Mouse (Mus musculus): ENCODE data around the gene Nr6a1. TPM values are rescaled to one million over a fixed set of nuclear protein-coding genes. Genes with fewer than 3 reads are reported as not detected.

Nr6a1 gene
- polyA plus RNA-seq, 1 experiment from 2014 or later = 0.51 TPM

- H3K27me3 ChIP-seq (ENCODE audit: insufficient read depth, low read length) = no peaks in the 10 kb centered on the region
- ATAC-seq (replicated peaks; ENCODE audit: low FRiP score, low read depth) = no peak
- WGBS = 27% methylated on average over 1 of the region's 1 CpGs
- no peak overlapping the region for H3K27ac ChIP-seq
- H3K4me2 ChIP-seq (ENCODE audit: low read length) = no peak overlapping the region
- no peak overlapping the region for H3K4me3 ChIP-seq (replicated peaks; ENCODE audit: low read depth, low read length)
- TF ChIP-seq CTCF (IDR thresholded peaks at IDR 0.05; ENCODE audit: low read depth) = no peak
- 0 out of 2 replicates have a peak, but pooled peaks cover 2% of the 10 kb centered on the region for H3K36me3 ChIP-seq (ENCODE audit: insufficient read depth, low read length)
- DNase-seq (ENCODE audit: low spot score) = no peak
- no peaks in the 10 kb centered on the region for H3K4me1 ChIP-seq (replicated peaks; ENCODE audit: insufficient read depth, low read length)
- no peaks in the 10 kb centered on the region for H3K9me3 ChIP-seq (replicated peaks; ENCODE audit: low read length)
- no peak overlapping the region for H3K9ac ChIP-seq (ENCODE audit: low read depth, low read length)
These were observed 54.8 kb downstream of the Nr6a1 start for GRCm38 (mm10) chr2:38872730-38873129.

GRCm38 (mm10) chr2:38866711-38867110 is 60.8 kb downstream of the Nr6a1 start:
- Histone ChIP-seq H3K4me2 (ENCODE audit: low read length) (no peak overlapping the region), H3K36me3 (ENCODE audit: insufficient read depth, low read length) (no peaks in the 10 kb centered on the region), H3K27me3 (ENCODE audit: insufficient read depth, low read length) (no peaks in the 10 kb centered on the region), H3K9ac (ENCODE audit: low read depth, low read length) (no peak overlapping the region), H3K9me3 (replicated peaks; ENCODE audit: low read length) (no peaks in the 10 kb centered on the region), H3K27ac (no peak overlapping the region), H3K4me3 (replicated peaks; ENCODE audit: low read depth, low read length) (no peak overlapping the region), H3K4me1 (replicated peaks; ENCODE audit: insufficient read depth, low read length) (no peaks in the 10 kb centered on the region)
- DNase-seq (ENCODE audit: low spot score) (no peak), ATAC-seq (replicated peaks; ENCODE audit: low FRiP score, low read depth) (no peak)
- no peak for TF ChIP-seq CTCF (IDR thresholded peaks at IDR 0.05; ENCODE audit: low read depth)
- WGBS = 82% methylated on average over 1 of the region's 1 CpGs

- Histone ChIP-seq H3K27ac (no peak overlapping the region), H3K4me1 (replicated peaks; ENCODE audit: insufficient read depth, low read length) (no peaks in the 10 kb centered on the region), H3K4me3 (replicated peaks; ENCODE audit: low read depth, low read length) (no peak overlapping the region), H3K9ac (ENCODE audit: low read depth, low read length) (no peak overlapping the region), H3K27me3 (ENCODE audit: insufficient read depth, low read length) (no peaks in the 10 kb centered on the region), H3K36me3 (ENCODE audit: insufficient read depth, low read length) (no peaks in the 10 kb centered on the region), H3K9me3 (replicated peaks; ENCODE audit: low read length) (no peaks in the 10 kb centered on the region), H3K4me2 (ENCODE audit: low read length) (no peak overlapping the region)
- WGBS = 49% methylated on average over 4 of the region's 4 CpGs
- DNase-seq (ENCODE audit: low spot score) = peak; percentile 85
- TF ChIP-seq CTCF (IDR thresholded peaks at IDR 0.05; ENCODE audit: low read depth) = peak; percentile 89
- no peak for ATAC-seq (replicated peaks; ENCODE audit: low FRiP score, low read depth)
These were observed 63.5 kb downstream of the Nr6a1 start for GRCm38 (mm10) chr2:38864011-38864410.

- ATAC-seq (replicated peaks; ENCODE audit: low FRiP score, low read depth) (no peak), DNase-seq (ENCODE audit: low spot score) (no peak)
- H3K4me2 ChIP-seq (ENCODE audit: low read length) = no peak overlapping the region
- H3K9me3 ChIP-seq (replicated peaks; ENCODE audit: low read length) = no peaks in the 10 kb centered on the region
- no peak overlapping the region for H3K9ac ChIP-seq (ENCODE audit: low read depth, low read length)
- no peaks in the 10 kb centered on the region for H3K4me1 ChIP-seq (replicated peaks; ENCODE audit: insufficient read depth, low read length)
- 0 out of 2 replicates have a peak, but pooled peaks cover 3% of the 10 kb centered on the region for H3K36me3 ChIP-seq (ENCODE audit: insufficient read depth, low read length)
- 71% methylated on average over 1 of the region's 1 CpGs for WGBS
- TF ChIP-seq CTCF (IDR thresholded peaks at IDR 0.05; ENCODE audit: low read depth) = no peak
- no peaks in the 10 kb centered on the region for H3K27me3 ChIP-seq (ENCODE audit: insufficient read depth, low read length)
- H3K4me3 ChIP-seq (replicated peaks; ENCODE audit: low read depth, low read length) = no peak overlapping the region
- no peak overlapping the region for H3K27ac ChIP-seq
These were observed 75.7 kb downstream of the Nr6a1 start for GRCm38 (mm10) chr2:38851797-38852196.

- H3K4me3 ChIP-seq (replicated peaks; ENCODE audit: low read depth, low read length) = no peak overlapping the region
- no peak overlapping the region for H3K27ac ChIP-seq
- no peaks in the 10 kb centered on the region for H3K4me1 ChIP-seq (replicated peaks; ENCODE audit: insufficient read depth, low read length)
- 71% methylated on average over 2 of the region's 2 CpGs for WGBS
- no peak for DNase-seq (ENCODE audit: low spot score)
- no peaks in the 10 kb centered on the region for H3K9me3 ChIP-seq (replicated peaks; ENCODE audit: low read length)
- no peaks in the 10 kb centered on the region for H3K27me3 ChIP-seq (ENCODE audit: insufficient read depth, low read length)
- no peaks in the 10 kb centered on the region for H3K36me3 ChIP-seq (ENCODE audit: insufficient read depth, low read length)
- H3K9ac ChIP-seq (ENCODE audit: low read depth, low read length) = no peak overlapping the region
- ATAC-seq (replicated peaks; ENCODE audit: low FRiP score, low read depth) = no peak
- TF ChIP-seq CTCF (IDR thresholded peaks at IDR 0.05; ENCODE audit: low read depth) = no peak
- H3K4me2 ChIP-seq (ENCODE audit: low read length) = no peak overlapping the region
These were observed 81.2 kb downstream of the Nr6a1 start for GRCm38 (mm10) chr2:38846319-38846718.

- ATAC-seq (replicated peaks; ENCODE audit: low FRiP score, low read depth) (no peak), DNase-seq (ENCODE audit: low spot score) (no peak)
- Histone ChIP-seq H3K4me2 (ENCODE audit: low read length) (no peak overlapping the region), H3K27ac (no peak overlapping the region), H3K9me3 (replicated peaks; ENCODE audit: low read length) (no peaks in the 10 kb centered on the region), H3K27me3 (ENCODE audit: insufficient read depth, low read length) (no peaks in the 10 kb centered on the region), H3K9ac (ENCODE audit: low read depth, low read length) (no peak overlapping the region), H3K4me1 (replicated peaks; ENCODE audit: insufficient read depth, low read length) (no peaks in the 10 kb centered on the region), H3K36me3 (ENCODE audit: insufficient read depth, low read length) (0 out of 2 replicates have a peak, but pooled peaks cover 3% of the 10 kb centered on the region), H3K4me3 (replicated peaks; ENCODE audit: low read depth, low read length) (no peak overlapping the region)
- WGBS = 93% methylated on average over 6 of the region's 6 CpGs
- no peak for TF ChIP-seq CTCF (IDR thresholded peaks at IDR 0.05; ENCODE audit: low read depth)
These were observed 92.0 kb downstream of the Nr6a1 start for GRCm38 (mm10) chr2:38835489-38835888.

- H3K4me3 ChIP-seq (replicated peaks; ENCODE audit: low read depth, low read length) = no peak overlapping the region
- no peaks in the 10 kb centered on the region for H3K4me1 ChIP-seq (replicated peaks; ENCODE audit: insufficient read depth, low read length)
- peak; percentile 47; the same call in 1 of the 2 replicates for TF ChIP-seq CTCF (IDR thresholded peaks at IDR 0.05; ENCODE audit: low read depth)
- H3K27me3 ChIP-seq (ENCODE audit: insufficient read depth, low read length) = no peaks in the 10 kb centered on the region
- H3K4me2 ChIP-seq (ENCODE audit: low read length) = no peak overlapping the region
- DNase-seq (ENCODE audit: low spot score) = peak; percentile 41
- no peaks in the 10 kb centered on the region for H3K9me3 ChIP-seq (replicated peaks; ENCODE audit: low read length)
- ATAC-seq (replicated peaks; ENCODE audit: low FRiP score, low read depth) = no peak
- no peak overlapping the region for H3K9ac ChIP-seq (ENCODE audit: low read depth, low read length)
- H3K36me3 ChIP-seq (ENCODE audit: insufficient read depth, low read length) = 0 out of 2 replicates have a peak, but pooled peaks cover 3% of the 10 kb centered on the region
- no peak overlapping the region for H3K27ac ChIP-seq
These were observed 95.5 kb downstream of the Nr6a1 start for GRCm38 (mm10) chr2:38831976-38832375.

All from kidney, postnatal 0 days (tissue).